Mouse (Mus musculus) C2C12 (cell line): ENCODE results near the gene Atxn7l1.

Experiments
- CEBPB ChIP-seq: IDR thresholded peaks from one replicate; pipeline ENCODE4 v1.6.1; 2011; ENCODE audit warnings: low read depth, mild to moderate bottlenecking, control low read depth, moderate library complexity
- CTCF ChIP-seq: IDR thresholded peaks from one replicate; pipeline ENCODE4 v1.5.1; 2011; ENCODE audit not compliant: control insufficient read depth, insufficient read depth, insufficient read length
- MAX ChIP-seq: IDR thresholded peaks from one replicate; pipeline ENCODE4 v1.6.1; 2011; ENCODE audit warnings: mild to moderate bottlenecking, control low read depth
- MYOG ChIP-seq: IDR thresholded peaks from one replicate; pipeline ENCODE4 v1.6.1; 2011; ENCODE audit not compliant: control insufficient read depth, insufficient read length; ENCODE audit errors: extremely low read depth
- USF1 ChIP-seq: IDR thresholded peaks from one replicate; pipeline ENCODE4 v1.6.1; 2011; ENCODE audit warnings: low read depth, mild to moderate bottlenecking, control low read depth, moderate library complexity

DNA sequence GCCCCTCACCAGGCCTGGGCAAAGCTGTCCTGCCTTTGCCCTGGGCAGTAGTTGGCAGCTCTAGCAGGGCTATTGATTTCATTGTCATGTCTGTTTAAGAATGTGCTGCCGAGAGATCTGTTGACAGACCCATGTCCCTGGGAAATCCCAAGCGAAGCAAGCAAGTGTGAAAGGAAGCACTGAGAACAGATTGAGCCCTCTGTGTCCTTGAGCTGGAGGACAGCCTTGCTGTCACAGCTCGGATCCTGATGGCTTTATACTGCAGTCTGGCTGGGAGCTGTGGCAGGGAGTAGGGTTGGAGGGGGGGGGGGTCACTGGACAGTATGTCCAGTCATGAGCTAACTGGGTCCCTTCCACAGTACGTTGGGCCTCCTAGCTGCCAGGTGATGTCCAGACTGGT is 41.8 kb upstream of the Atxn7l1 start:
- TF ChIP-seq CTCF (no peak), MAX (no peak), MYOG (no peak), USF1 (no peak), CEBPB (no peak)
